Mouse (Mus musculus) gonadal fat pad, adult 2 months (tissue): ENCODE data around the gene Snx9. TPM values are rescaled to one million over a fixed set of nuclear protein-coding genes. Genes with fewer than 3 reads are reported as not detected.

Source experiments
- DNase-seq: peaks from one replicate; pipeline ENCODE4 v3.0.0-alpha.2; 2012; ENCODE audit warnings: low read depth
- polyA plus RNA-seq: library from polyadenylated mRNA; depleted of rRNA; stranded (reverse); fragments of >200 nt; gene quantifications from 2 replicates; pipeline ENCODE4 v1.2.3, GENCODE M21; 2012

Gene Snx9
- polyA plus RNA-seq, 1 experiment, result 42.3 TPM

GRCm38 (mm10) chr17:5926710-5927109, 85.6 kb downstream of the Snx9 start:
- no peak for DNase-seq

- DNase-seq, result no peak
These were observed 87.9 kb downstream of the Snx9 start for GRCm38 (mm10) chr17:5929031-5929430.

- DNase-seq, result no peak
These were observed 91.0 kb downstream of the Snx9 start for GRCm38 (mm10) chr17:5932161-5932560.

- no peak for DNase-seq
These were observed 93.6 kb downstream of the Snx9 start for GRCm38 (mm10) chr17:5934554-5935324.

- DNase-seq, result no peak
These were observed 94.6 kb downstream of the Snx9 start for GRCm38 (mm10) chr17:5935680-5936079.

- no peak for DNase-seq
These were observed 95.1 kb downstream of the Snx9 start for GRCm38 (mm10) chr17:5936276-5936675.

- DNase-seq, result no peak
These were observed 96.3 kb downstream of the Snx9 start for GRCm38 (mm10) chr17:5937441-5937840.

GRCm38 (mm10) chr17:5939871-5940270, 98.7 kb downstream of the Snx9 start:
- no peak for DNase-seq

- no peak for DNase-seq
These were observed 99.7 kb downstream of the Snx9 start for GRCm38 (mm10) chr17:5940792-5941191.

GRCm38 (mm10) chr17:5941230-5942043, 100.3 kb downstream of the Snx9 start, which contains the start of gene Synj2:
Synj2 (plus strand) TSS chr17:5941280.
- DNase-seq, result no peak

- DNase-seq, result no peak
These were observed 101.0 kb downstream of the Snx9 start for GRCm38 (mm10) chr17:5942156-5942555.

- DNase-seq, result no peak
These were observed 101.9 kb downstream of the Snx9 start for GRCm38 (mm10) chr17:5943053-5943452.

- DNase-seq, result no peak
These were observed 105.9 kb downstream of the Snx9 start for GRCm38 (mm10) chr17:5947039-5947438.

GRCm38 (mm10) chr17:5952455-5952854, 111.3 kb downstream of the Snx9 start:
- DNase-seq, result no peak

GRCm38 (mm10) chr17:5956350-5957000, 115.3 kb downstream of the Snx9 start:
- no peak for DNase-seq

GRCm38 (mm10) chr17:5957097-5957496, 116.0 kb downstream of the Snx9 start:
- no peak for DNase-seq

GRCm38 (mm10) chr17:5958229-5958628, 117.1 kb downstream of the Snx9 start:
- DNase-seq, result no peak

- DNase-seq, result no peak
These were observed 117.5 kb downstream of the Snx9 start for GRCm38 (mm10) chr17:5958636-5959035.

- no peak for DNase-seq
These were observed 118.0 kb downstream of the Snx9 start for GRCm38 (mm10) chr17:5959096-5959495.

- DNase-seq, result no peak
These were observed 118.7 kb downstream of the Snx9 start for GRCm38 (mm10) chr17:5959802-5960201.

- no peak for DNase-seq
These were observed 122.6 kb downstream of the Snx9 start for GRCm38 (mm10) chr17:5963766-5964165.

GRCm38 (mm10) chr17:5965084-5965781, 124.1 kb downstream of the Snx9 start:
- DNase-seq, result no peak
